Mouse (Mus musculus) lung, postnatal 0 days (tissue): ENCODE measurements around the gene Ddx39b.

Source experiments
- CTCF ChIP-seq: IDR thresholded peaks from 2 replicates; pipeline ENCODE4 v1.5.1; 2016; ENCODE audit warnings: antibody characterized with exemption, mild to moderate bottlenecking
- EP300 ChIP-seq: IDR thresholded peaks from 2 replicates; pipeline ENCODE4 v1.6.1; 2016; ENCODE audit warnings: antibody characterized with exemption, mild to moderate bottlenecking, control low read depth

GRCm38 (mm10) chr17:35247144-35247543 is 5.6 kb downstream of the Ddx39b start:
- TF ChIP-seq CTCF (no peak), EP300 (no peak)
